Mouse (Mus musculus): ENCODE measurements around the gene Cyp1b1.

DNA sequence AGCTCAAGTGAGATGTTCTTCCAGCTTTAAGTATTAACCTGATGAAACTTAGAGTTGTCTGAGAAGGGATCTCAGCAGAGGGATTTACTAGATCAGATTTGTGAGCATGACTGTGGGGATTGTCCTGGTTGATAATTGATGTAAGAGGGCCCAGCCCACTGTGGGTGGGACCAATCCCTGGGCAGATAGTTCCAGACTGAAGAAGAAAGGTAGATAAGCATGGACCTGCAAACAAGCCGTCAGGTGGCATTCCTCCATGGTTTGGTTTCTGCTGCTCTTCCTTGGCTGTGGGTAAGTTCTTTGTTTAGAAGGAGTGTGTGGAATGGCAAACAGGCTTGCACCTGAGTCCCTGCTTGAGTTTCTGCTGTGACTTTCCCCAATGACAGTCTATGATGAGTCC, 61.7 kb downstream of the Cyp1b1 start:
- no peak for TF ChIP-seq CTCF (conservative IDR thresholded peaks at IDR 0.05; ENCODE audit: low read length)
- TF ChIP-seq NANOG (IDR thresholded peaks at IDR 0.05; ENCODE audit: borderline replicate concordance, low read length), result no peak
